Mouse (Mus musculus) C2C12 (cell line): ENCODE measurements around the gene Tcn2.

ENCODE experiments used
- CEBPB ChIP-seq: IDR thresholded peaks from one replicate; pipeline ENCODE4 v1.6.1; 2011; ENCODE audit warnings: low read depth, mild to moderate bottlenecking, control low read depth, moderate library complexity
- CTCF ChIP-seq: IDR thresholded peaks from one replicate; pipeline ENCODE4 v1.5.1; 2011; ENCODE audit not compliant: control insufficient read depth, insufficient read depth, insufficient read length
- FOSL1 ChIP-seq: IDR thresholded peaks from one replicate; pipeline ENCODE4 v1.8.0; 2011; ENCODE audit warnings: mild to moderate bottlenecking, low read length; ENCODE audit not compliant: poor library complexity, insufficient read depth, severe bottlenecking
- MAX ChIP-seq: IDR thresholded peaks from one replicate; pipeline ENCODE4 v1.6.1; 2011; ENCODE audit warnings: mild to moderate bottlenecking, control low read depth
- MYOD1 ChIP-seq: IDR thresholded peaks from one replicate; pipeline ENCODE4 v1.6.1; 2011; ENCODE audit warnings: low read depth; ENCODE audit not compliant: control insufficient read depth, insufficient read length
- USF1 ChIP-seq: IDR thresholded peaks from one replicate; pipeline ENCODE4 v1.6.1; 2011; ENCODE audit warnings: low read depth, mild to moderate bottlenecking, control low read depth, moderate library complexity

- no peak for TF ChIP-seq CTCF
- TF ChIP-seq USF1 = no peak
- TF ChIP-seq MAX = no peak
- TF ChIP-seq CEBPB = no peak
- TF ChIP-seq FOSL1 = no peak
- TF ChIP-seq MYOD1 = no peak
Measured at GRCm38 (mm10) chr11:3960901-3961300, 28.9 kb upstream of the Tcn2 start.
